Mouse (Mus musculus) kidney, postnatal 25 days (tissue): Measurements from ENCODE around the gene Zfp667.

Experiments used
- DNase-seq, 2 experiments: peaks; one replicate each; pipeline ENCODE4 v3.0.0; 2021; ENCODE audit warnings: mixed read lengths in 2 of 2

Gene Zfp667

GRCm38 (mm10) chr7:6330458-6331232 is 44.3 kb downstream of the Zfp667 start:
- no peak for DNase-seq

- peak; percentile 78 to 91 for DNase-seq
Measured at GRCm38 (mm10) chr7:6331233-6331956, 45.0 kb downstream of the Zfp667 start, which contains the start of gene Zfp583. TSS of gene Zfp583 (minus strand) at chr7:6331285.

DNA sequence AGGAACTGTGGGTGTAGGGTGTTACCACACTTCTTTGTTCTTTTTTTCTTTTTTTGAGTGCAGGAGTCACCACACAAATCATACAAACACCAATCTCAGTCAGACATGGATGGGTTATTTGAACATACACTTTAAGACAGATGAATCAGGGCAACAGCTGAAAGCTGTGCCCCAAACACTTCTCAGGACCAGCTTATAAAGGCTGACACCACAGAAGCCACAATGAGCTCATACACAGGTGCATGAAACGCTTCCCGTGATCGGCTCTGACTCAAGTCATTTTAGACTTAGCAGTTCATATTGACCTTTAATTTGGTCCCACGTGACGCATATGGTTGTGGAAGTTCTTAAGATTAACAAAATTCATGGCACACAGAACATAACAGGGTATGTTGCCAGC is 53.5 kb downstream of the Zfp667 start:
- DNase-seq, result no peak

GRCm38 (mm10) chr7:6343501-6344071 is 57.2 kb downstream of the Zfp667 start, which contains the start of gene Gm3854:
TSS of gene Gm3854 (plus strand) at chr7:6343759.
- peak; percentile 63 to 76 for DNase-seq

DNA sequence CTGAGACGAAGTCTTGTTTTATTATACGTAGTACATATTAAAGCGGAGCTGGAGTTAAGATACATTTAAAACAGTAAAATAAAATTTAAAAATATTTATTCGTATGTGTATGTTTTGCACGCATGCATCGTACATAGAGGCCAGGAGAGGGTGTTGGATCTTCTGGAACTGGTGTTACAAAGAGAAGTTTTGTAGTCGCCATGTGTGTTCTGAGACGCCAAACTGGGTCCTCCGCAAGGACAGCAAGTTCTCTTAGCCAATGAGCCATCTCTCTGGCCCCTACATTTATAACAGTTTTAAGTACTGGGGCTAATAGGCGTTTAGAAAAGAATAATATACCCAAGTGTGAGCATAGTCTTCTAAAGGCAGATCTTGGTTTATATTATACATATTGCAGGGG is 57.7 kb downstream of the Zfp667 start:
- DNase-seq, result no peak
